Mouse (Mus musculus): ENCODE measurements around the gene Eftud2. TPM values are rescaled to one million over a fixed set of nuclear protein-coding genes. Genes with fewer than 3 reads are reported as not detected.

Eftud2 gene
- polyA plus RNA-seq, 2 experiments = 95.0 to 137 TPM

DNA sequence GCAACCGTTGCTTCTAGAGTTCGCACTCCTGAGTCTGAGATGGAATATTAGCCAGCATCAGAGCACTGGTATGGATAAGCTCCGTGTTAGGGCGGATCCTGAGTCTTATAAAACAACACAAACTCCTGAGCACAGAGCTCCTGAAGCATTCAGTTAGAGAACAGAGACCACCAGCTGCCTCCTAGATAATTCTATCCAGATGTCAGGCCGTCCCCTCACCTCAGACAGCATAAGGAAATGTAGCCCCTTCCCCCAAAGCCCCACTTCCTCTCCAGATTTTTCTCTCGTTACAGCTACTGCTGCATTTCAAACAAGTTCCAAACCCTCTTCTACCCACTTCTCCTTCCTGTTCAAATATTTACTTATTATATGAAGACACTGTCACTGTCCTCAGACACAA is 24.8 kb downstream of the Eftud2 start:
- Histone ChIP-seq H3K27ac (replicated peaks; ENCODE audit: low read depth, low read length) (0 out of 2 replicates have a peak overlapping the region, but pooled peaks have one; percentile 9), H3K9ac (ENCODE audit: low read depth, low read length, severe bottlenecking) (no peak overlapping the region), H3K4me1 (ENCODE audit: control insufficient read depth, insufficient read depth, low read length) (no peaks in the 10 kb centered on the region), H3K9me3 (ENCODE audit: control insufficient read depth, low read length) (no peaks in the 10 kb centered on the region), H3K27me3 (ENCODE audit: control insufficient read depth, insufficient read depth, low read length) (no peaks in the 10 kb centered on the region), H3K36me3 (ENCODE audit: control insufficient read depth, insufficient read depth, low read length) (peaks cover 76% of the 10 kb centered on the region), H3K4me3 (replicated peaks; ENCODE audit: low read length) (no peak overlapping the region), H3K4me2 (replicated peaks; ENCODE audit: low read depth, low read length, severe bottlenecking) (no peak overlapping the region)
- WGBS = 21% methylated on average over 6 of the region's 6 CpGs
- ATAC-seq (ENCODE audit: low FRiP score, low read depth) (peak; percentile 62; the same call in 1 of the 2 replicates), DNase-seq (ENCODE audit: low spot score) (peak; percentile 33)
- no peak for TF ChIP-seq POLR2A (IDR thresholded peaks at IDR 0.05; ENCODE audit: borderline replicate concordance, extremely low read depth, insufficient read depth, insufficient read length)

DNA sequence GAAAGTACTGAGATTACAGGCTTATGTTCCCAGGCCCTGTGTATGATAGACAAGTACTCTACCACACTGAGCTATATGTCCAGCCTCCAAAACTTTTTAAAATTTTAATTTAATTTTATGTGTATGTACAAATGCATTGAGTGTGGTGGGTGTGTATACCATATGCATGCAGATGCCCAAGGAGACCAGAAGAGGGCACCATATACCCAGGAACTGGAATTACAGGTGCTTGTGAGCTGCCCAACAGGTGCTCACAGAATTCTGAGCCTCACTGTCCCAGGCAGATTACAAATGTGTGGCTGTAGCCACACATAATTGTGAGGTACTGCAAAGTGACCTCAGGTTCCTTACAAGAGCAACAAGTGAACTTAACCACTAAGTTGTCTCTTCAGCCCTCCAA is 27.0 kb downstream of the Eftud2 start:
- Histone ChIP-seq H3K4me2 (replicated peaks; ENCODE audit: low read depth, low read length, severe bottlenecking) (no peak overlapping the region), H3K4me1 (ENCODE audit: control insufficient read depth, insufficient read depth, low read length) (no peaks in the 10 kb centered on the region), H3K4me3 (replicated peaks; ENCODE audit: low read length) (no peak overlapping the region), H3K27me3 (ENCODE audit: control insufficient read depth, insufficient read depth, low read length) (no peaks in the 10 kb centered on the region), H3K27ac (replicated peaks; ENCODE audit: low read depth, low read length) (no peak overlapping the region), H3K36me3 (ENCODE audit: control insufficient read depth, insufficient read depth, low read length) (peaks cover 76% of the 10 kb centered on the region), H3K9me3 (ENCODE audit: control insufficient read depth, low read length) (no peaks in the 10 kb centered on the region), H3K9ac (ENCODE audit: low read depth, low read length, severe bottlenecking) (no peak overlapping the region)
- ATAC-seq (ENCODE audit: low FRiP score, low read depth) (no peak), DNase-seq (ENCODE audit: low spot score) (no peak)
- TF ChIP-seq POLR2A (IDR thresholded peaks at IDR 0.05; ENCODE audit: borderline replicate concordance, extremely low read depth, insufficient read depth, insufficient read length) = no peak

DNA sequence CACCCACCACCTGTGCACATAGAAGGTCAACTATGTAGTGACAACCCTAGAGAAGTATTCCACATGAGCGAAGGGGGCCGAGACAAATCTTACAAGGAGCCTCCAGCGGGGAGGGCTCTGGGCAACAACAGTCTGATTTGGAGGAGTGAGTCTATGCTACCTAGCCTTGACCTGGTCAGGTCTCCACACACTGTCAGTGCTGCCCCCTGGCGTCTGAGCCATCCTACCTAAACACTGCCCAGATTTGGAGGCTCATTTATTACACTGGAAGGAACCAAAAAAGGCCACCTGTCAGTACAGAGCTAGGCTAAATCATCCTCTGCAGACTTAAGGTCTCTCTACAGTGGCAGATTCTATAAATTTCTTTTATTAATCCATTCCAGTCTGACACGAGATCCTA is 28.9 kb downstream of the Eftud2 start:
- no peak overlapping the region for H3K4me3 ChIP-seq (replicated peaks; ENCODE audit: low read length)
- no peak overlapping the region for H3K9ac ChIP-seq (ENCODE audit: low read depth, low read length, severe bottlenecking)
- DNase-seq (ENCODE audit: low spot score) (peak; percentile 31), ATAC-seq (ENCODE audit: low FRiP score, low read depth) (no peak)
- no peaks in the 10 kb centered on the region for H3K9me3 ChIP-seq (ENCODE audit: control insufficient read depth, low read length)
- 60% methylated on average over 5 of the region's 5 CpGs for WGBS
- no peaks in the 10 kb centered on the region for H3K4me1 ChIP-seq (ENCODE audit: control insufficient read depth, insufficient read depth, low read length)
- H3K4me2 ChIP-seq (replicated peaks; ENCODE audit: low read depth, low read length, severe bottlenecking) = no peak overlapping the region
- TF ChIP-seq POLR2A (IDR thresholded peaks at IDR 0.05; ENCODE audit: borderline replicate concordance, extremely low read depth, insufficient read depth, insufficient read length) = no peak
- no peak overlapping the region for H3K27ac ChIP-seq (replicated peaks; ENCODE audit: low read depth, low read length)
- no peaks in the 10 kb centered on the region for H3K27me3 ChIP-seq (ENCODE audit: control insufficient read depth, insufficient read depth, low read length)
- H3K36me3 ChIP-seq (ENCODE audit: control insufficient read depth, insufficient read depth, low read length) = peaks cover 78% of the 10 kb centered on the region

DNA sequence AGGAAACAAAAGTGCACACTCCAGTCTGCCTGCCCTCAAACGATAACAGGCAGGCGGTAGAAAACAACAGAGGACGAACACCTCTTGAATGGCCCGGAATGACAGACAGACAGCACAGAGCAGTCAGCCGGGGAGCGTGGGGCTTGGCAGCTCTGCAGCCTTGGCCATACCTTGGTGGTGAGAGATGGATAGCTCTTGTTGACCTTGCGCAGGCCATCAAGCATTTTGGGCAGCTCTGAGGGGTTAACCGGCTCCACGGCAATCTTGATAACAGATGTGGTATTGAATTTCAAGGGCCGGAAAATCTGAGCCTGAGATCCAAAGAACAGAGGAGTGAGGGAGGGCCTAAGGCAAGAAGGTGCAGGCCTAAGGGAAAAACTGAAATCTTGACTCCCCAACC is 34.9 kb downstream of the Eftud2 start:
- Histone ChIP-seq H3K27ac (replicated peaks; ENCODE audit: low read depth, low read length) (no peak overlapping the region), H3K9me3 (ENCODE audit: control insufficient read depth, low read length) (no peaks in the 10 kb centered on the region), H3K4me3 (replicated peaks; ENCODE audit: low read length) (no peak overlapping the region), H3K27me3 (ENCODE audit: control insufficient read depth, insufficient read depth, low read length) (no peaks in the 10 kb centered on the region), H3K36me3 (ENCODE audit: control insufficient read depth, insufficient read depth, low read length) (peaks cover 99% of the 10 kb centered on the region), H3K4me1 (ENCODE audit: control insufficient read depth, insufficient read depth, low read length) (no peaks in the 10 kb centered on the region), H3K4me2 (replicated peaks; ENCODE audit: low read depth, low read length, severe bottlenecking) (no peak overlapping the region), H3K9ac (ENCODE audit: low read depth, low read length, severe bottlenecking) (no peak overlapping the region)
- no peak for TF ChIP-seq POLR2A (IDR thresholded peaks at IDR 0.05; ENCODE audit: borderline replicate concordance, extremely low read depth, insufficient read depth, insufficient read length)
- WGBS = 72% methylated on average over 10 of the region's 10 CpGs
- no peak for DNase-seq (ENCODE audit: low spot score)
- ATAC-seq (ENCODE audit: low FRiP score, low read depth) = no peak

DNA sequence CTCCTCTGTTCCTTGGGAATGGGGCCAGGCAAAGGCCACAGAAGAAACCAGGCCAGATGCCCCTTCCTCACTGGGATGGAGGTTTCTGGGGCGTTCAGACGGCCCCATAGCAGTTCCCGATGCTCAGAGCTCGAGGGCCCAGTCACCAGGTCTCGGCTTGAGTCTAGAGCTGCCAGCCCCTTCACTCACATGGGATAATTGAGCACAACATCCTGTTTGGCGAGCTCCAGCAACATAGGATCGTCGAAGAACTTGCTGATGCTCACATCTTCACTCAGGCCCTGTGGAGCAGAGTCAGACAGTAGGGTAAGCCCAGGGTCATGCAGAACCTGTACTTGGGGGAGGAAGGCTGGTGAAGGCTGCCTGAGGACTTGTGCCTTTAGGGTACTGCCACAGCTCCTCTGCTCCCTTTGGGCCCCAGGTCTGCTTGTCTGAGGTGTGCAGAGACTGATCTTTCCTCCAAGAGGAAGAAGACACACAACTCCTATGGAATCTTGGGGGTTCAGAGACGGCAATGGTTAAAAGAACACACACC is 42.1 kb downstream of the Eftud2 start:
- DNase-seq (ENCODE audit: low spot score) (no peak), ATAC-seq (ENCODE audit: low FRiP score, low read depth) (no peak)
- Histone ChIP-seq H3K4me2 (replicated peaks; ENCODE audit: low read depth, low read length, severe bottlenecking) (no peak overlapping the region), H3K4me3 (replicated peaks; ENCODE audit: low read length) (no peak overlapping the region), H3K4me1 (ENCODE audit: control insufficient read depth, insufficient read depth, low read length) (no peaks in the 10 kb centered on the region), H3K27me3 (ENCODE audit: control insufficient read depth, insufficient read depth, low read length) (no peaks in the 10 kb centered on the region), H3K9me3 (ENCODE audit: control insufficient read depth, low read length) (no peaks in the 10 kb centered on the region), H3K36me3 (ENCODE audit: control insufficient read depth, insufficient read depth, low read length) (peaks cover 70% of the 10 kb centered on the region), H3K27ac (replicated peaks; ENCODE audit: low read depth, low read length) (no peak overlapping the region), H3K9ac (ENCODE audit: low read depth, low read length, severe bottlenecking) (no peak overlapping the region)
- WGBS = 82% methylated on average over 9 of the region's 9 CpGs
- TF ChIP-seq POLR2A (IDR thresholded peaks at IDR 0.05; ENCODE audit: borderline replicate concordance, extremely low read depth, insufficient read depth, insufficient read length) = no peak

DNA sequence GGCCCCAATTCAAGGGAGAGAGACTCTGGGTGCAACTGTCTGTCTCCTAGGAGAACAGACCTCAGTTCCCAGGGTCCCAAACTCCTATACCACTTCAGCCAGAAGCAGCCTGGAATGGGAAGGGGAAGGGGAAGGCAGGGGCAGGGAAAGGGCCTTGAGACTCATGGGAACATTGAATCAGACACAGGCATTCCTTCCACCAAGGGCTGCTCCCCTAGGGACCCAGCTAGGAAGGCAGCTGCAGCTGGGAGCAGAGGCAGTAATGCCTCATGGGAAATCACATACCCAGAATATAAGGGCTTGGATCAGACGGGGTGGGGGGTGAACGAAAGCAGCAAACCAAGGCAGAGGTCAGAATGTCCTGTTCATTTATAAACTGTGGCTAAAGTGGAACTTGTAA is 42.7 kb downstream of the Eftud2 start:
- 71% methylated on average over 2 of the region's 2 CpGs for WGBS
- H3K4me2 ChIP-seq (replicated peaks; ENCODE audit: low read depth, low read length, severe bottlenecking) = no peak overlapping the region
- ATAC-seq (ENCODE audit: low FRiP score, low read depth) (no peak), DNase-seq (ENCODE audit: low spot score) (no peak)
- no peak overlapping the region for H3K9ac ChIP-seq (ENCODE audit: low read depth, low read length, severe bottlenecking)
- H3K27ac ChIP-seq (replicated peaks; ENCODE audit: low read depth, low read length) = no peak overlapping the region
- H3K4me3 ChIP-seq (replicated peaks; ENCODE audit: low read length) = no peak overlapping the region
- no peak for TF ChIP-seq POLR2A (IDR thresholded peaks at IDR 0.05; ENCODE audit: borderline replicate concordance, extremely low read depth, insufficient read depth, insufficient read length)
- H3K27me3 ChIP-seq (ENCODE audit: control insufficient read depth, insufficient read depth, low read length) = no peaks in the 10 kb centered on the region
- H3K36me3 ChIP-seq (ENCODE audit: control insufficient read depth, insufficient read depth, low read length) = peaks cover 65% of the 10 kb centered on the region
- no peaks in the 10 kb centered on the region for H3K4me1 ChIP-seq (ENCODE audit: control insufficient read depth, insufficient read depth, low read length)
- no peaks in the 10 kb centered on the region for H3K9me3 ChIP-seq (ENCODE audit: control insufficient read depth, low read length)

Measured in limb, embryonic 14.5 days (tissue).